Mouse (Mus musculus) bone marrow macrophage, adult 2 months (primary cell): ENCODE measurements around the gene Pid1. TPM values are rescaled to one million over a fixed set of nuclear protein-coding genes. Genes with fewer than 3 reads are reported as not detected.
"Not testable (repeated sequence)": the region's sequence is repeated elsewhere in the genome, so short reads cannot be mapped to it uniquely, and the experiment has no call there.

Source experiments
- H3K27ac ChIP-seq: 2 replicates; pipeline ENCODE4 v1.5.1; 2012; ENCODE audit warnings: low read depth, low read length; ENCODE audit not compliant: insufficient read depth
- H3K4me1 ChIP-seq: 2 replicates; pipeline ENCODE4 v1.6.1; 2012; ENCODE audit warnings: low read length; ENCODE audit not compliant: control insufficient read depth, insufficient read depth
- H3K4me3 ChIP-seq: 2 replicates; pipeline ENCODE4 v1.5.1; 2012; ENCODE audit warnings: mild to moderate bottlenecking, low read length, moderate library complexity; ENCODE audit not compliant: insufficient read depth
- CTCF ChIP-seq: IDR thresholded peaks from 2 replicates; pipeline ENCODE4 v1.5.1; 2012; ENCODE audit warnings: low read depth, mild to moderate bottlenecking, low read length, moderate library complexity
- POLR2A ChIP-seq: IDR thresholded peaks from 2 replicates; pipeline ENCODE4 v1.6.1; 2012; ENCODE audit warnings: mild to moderate bottlenecking, low read depth, low read length, borderline replicate concordance
- polyA plus RNA-seq: library from polyadenylated mRNA; stranded (reverse); fragments of >200 nt; gene quantifications from 2 replicates; pipeline ENCODE4 v1.2.4, GENCODE M21; 2012; ENCODE audit not compliant: missing spikeins, insufficient read depth, insufficient read length

The Pid1 gene
- polyA plus RNA-seq, 1 experiment = 302 TPM

- Histone ChIP-seq H3K27ac (peak overlapping the region; percentile 93), H3K4me1 (peaks cover 74% of the 10 kb centered on the region), H3K4me3 (no peak overlapping the region)
- no peak for TF ChIP-seq CTCF
- no peak for TF ChIP-seq POLR2A
Measured at GRCm38 (mm10) chr1:84361389-84361788, 2.6 kb downstream of the Pid1 start.

GRCm38 (mm10) chr1:84359611-84360500 is 4.1 kb downstream of the Pid1 start:
- peak overlapping the region; percentile 70 for H3K27ac ChIP-seq
- TF ChIP-seq CTCF (no peak), POLR2A (no peak)
- H3K4me1 ChIP-seq = peaks cover 66% of the 10 kb centered on the region
- no peak overlapping the region for H3K4me3 ChIP-seq

DNA sequence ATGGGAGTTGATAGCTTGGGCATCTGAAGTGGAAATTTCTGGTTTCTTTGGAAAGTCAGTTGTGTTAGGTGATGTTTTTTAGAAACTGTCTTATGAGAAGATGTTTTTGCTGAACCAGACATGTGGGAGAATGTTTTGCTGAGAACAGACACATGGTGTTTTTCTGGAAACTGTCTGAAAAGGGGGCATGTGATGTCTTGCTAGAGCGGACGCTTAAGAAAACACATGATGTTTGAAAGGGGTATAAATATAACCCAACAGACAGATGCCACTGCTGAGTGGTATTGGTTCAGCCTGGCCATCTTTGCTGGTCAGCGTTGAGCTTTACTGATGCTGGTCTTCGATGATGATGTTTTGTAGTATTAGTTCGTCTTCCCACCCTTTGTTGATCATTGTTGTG is 6.8 kb downstream of the Pid1 start:
- Histone ChIP-seq H3K4me3 (no peak overlapping the region), H3K27ac (no peak overlapping the region; the same call in 1 of the 2 replicates), H3K4me1 (peaks cover 50% of the 10 kb centered on the region)
- no peak for TF ChIP-seq CTCF
- no peak for TF ChIP-seq POLR2A

GRCm38 (mm10) chr1:84350262-84350661 is 13.7 kb downstream of the Pid1 start:
- no peak overlapping the region for H3K4me3 ChIP-seq
- TF ChIP-seq CTCF = no peak
- TF ChIP-seq POLR2A = no peak
- H3K27ac ChIP-seq = peak overlapping the region; percentile 97
- peaks cover 32% of the 10 kb centered on the region for H3K4me1 ChIP-seq

GRCm38 (mm10) chr1:84347796-84348476 is 16.0 kb downstream of the Pid1 start:
- H3K4me3 ChIP-seq = no peak overlapping the region
- no peak for TF ChIP-seq CTCF
- no peak for TF ChIP-seq POLR2A
- peaks cover 20% of the 10 kb centered on the region for H3K4me1 ChIP-seq
- H3K27ac ChIP-seq = no peak overlapping the region

DNA sequence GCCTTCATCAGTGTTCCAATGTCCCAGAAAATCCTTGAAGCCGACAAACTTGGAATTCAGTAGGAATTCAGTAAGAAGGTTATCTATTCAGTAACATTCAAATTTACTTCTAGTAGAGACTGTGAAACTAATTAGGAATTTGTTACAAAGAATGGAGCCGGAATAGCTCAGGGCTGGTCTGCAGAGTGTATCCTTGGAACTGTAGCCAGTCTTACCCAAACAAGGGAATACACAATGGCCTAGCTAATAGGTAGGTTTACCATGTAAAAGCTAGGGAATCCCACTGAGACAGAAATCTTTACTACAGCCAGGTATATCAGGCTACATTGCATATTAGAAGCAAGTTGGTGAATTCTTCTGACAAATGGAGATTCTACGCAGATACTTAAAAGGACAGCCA is 31.2 kb downstream of the Pid1 start:
- H3K4me3 ChIP-seq, H3K4me1 ChIP-seq, H3K27ac ChIP-seq: not testable (repeated sequence)

DNA sequence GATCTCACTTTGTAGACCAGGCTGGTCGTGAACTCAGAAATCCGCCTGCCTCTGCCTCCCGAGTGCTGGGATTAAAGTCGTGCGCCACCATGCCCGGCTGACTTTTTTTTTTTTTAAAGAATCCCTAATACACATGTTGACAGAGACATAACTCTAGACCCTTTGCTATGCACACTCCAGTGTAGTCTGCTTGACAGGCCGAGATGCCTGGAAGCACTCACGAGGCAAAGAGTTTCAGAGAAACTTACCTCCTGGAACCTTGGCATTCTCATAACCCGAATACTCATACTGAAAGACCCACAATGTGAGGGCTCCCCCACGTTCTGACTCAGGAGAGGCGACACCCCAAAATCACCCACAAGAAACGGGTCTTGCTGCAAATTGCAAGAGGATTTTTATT is 32.1 kb downstream of the Pid1 start:
- not testable (repeated sequence) for H3K4me3 ChIP-seq, H3K27ac ChIP-seq, H3K4me1 ChIP-seq

DNA sequence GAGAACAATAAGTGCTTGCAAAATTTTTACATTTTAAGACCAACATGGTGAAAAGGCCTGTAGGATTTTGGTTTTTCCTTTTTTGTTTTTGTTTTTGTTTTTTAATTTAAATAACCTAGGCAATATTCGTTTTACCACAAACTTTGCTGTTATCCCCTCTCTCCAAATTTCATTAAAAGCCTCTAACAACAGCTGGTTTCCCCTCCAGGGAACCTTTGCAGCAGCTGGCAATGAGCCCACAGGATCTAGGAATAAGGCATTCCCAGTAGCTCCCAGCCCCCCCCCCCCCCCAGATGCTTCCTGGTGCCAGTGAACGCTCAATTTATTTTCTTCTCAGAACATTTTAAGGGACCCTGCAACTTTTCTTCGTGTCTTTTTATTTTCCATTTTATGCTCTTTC is 38.7 kb downstream of the Pid1 start:
- TF ChIP-seq POLR2A = no peak
- no peak for TF ChIP-seq CTCF
- Histone ChIP-seq H3K4me1 (peaks cover 35% of the 10 kb centered on the region), H3K4me3 (no peak overlapping the region), H3K27ac (no peak overlapping the region)

GRCm38 (mm10) chr1:84321327-84321726 is 42.7 kb downstream of the Pid1 start:
- Histone ChIP-seq H3K4me3 (no peak overlapping the region), H3K4me1 (peaks cover 62% of the 10 kb centered on the region), H3K27ac (peak overlapping the region; percentile 99)
- TF ChIP-seq POLR2A = no peak
- no peak for TF ChIP-seq CTCF

DNA sequence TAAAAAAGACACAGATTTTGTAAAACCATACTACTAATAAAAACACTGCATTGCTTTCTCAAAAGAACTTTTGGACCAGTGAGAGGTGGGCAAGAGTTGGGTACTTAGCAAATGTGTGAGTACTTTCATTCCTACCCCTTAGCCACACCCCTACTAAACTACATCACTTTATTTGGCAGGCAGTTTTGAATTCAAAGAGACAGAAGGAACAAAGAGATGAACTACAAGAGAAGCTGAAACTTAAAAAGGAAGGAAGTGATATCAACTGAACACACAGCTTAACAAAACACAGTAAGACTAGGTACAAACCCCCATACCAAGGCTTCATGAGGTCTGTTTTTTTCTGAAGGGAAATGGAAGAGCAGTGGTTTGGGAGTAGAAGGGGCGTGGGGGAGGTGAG is 45.4 kb downstream of the Pid1 start:
- Histone ChIP-seq H3K4me1 (peaks cover 62% of the 10 kb centered on the region), H3K27ac (peak overlapping the region; percentile 99), H3K4me3 (no peak overlapping the region)
- TF ChIP-seq POLR2A (no peak), CTCF (no peak)
